Mouse (Mus musculus): Measurements from ENCODE around the gene Plekhg5.

GRCm38 (mm10) chr4:152090191-152090590, 17.9 kb downstream of the Plekhg5 start:
- TF ChIP-seq POLR2A (IDR thresholded peaks at IDR 0.05; ENCODE audit: borderline replicate concordance, low read depth, low read length), result no peak
- no peak for TF ChIP-seq CTCF (IDR thresholded peaks at IDR 0.05; ENCODE audit: low read depth, low read length)
